Mouse (Mus musculus) lung, adult 18-20 months (tissue): ENCODE measurements around the gene Tnfrsf21.

ENCODE experiments used
- DNase-seq, 2 experiments: peaks; one replicate each; pipeline ENCODE4 v3.0.0; 2022; ENCODE audit warnings: mixed read lengths in 2 of 2

Gene Tnfrsf21

GRCm38 (mm10) chr17:43134991-43135390 is 118.6 kb downstream of the Tnfrsf21 start:
- DNase-seq = no peak

- DNase-seq = peak; percentile 24 to 37
Observed at GRCm38 (mm10) chr17:43135398-43136265, 119.3 kb downstream of the Tnfrsf21 start.

- DNase-seq = no peak
Observed at GRCm38 (mm10) chr17:43136720-43137119, 120.4 kb downstream of the Tnfrsf21 start.

GRCm38 (mm10) chr17:43137838-43138237 is 121.5 kb downstream of the Tnfrsf21 start:
- peak; percentile 56 to 59 for DNase-seq

GRCm38 (mm10) chr17:43138356-43138755 is 122.0 kb downstream of the Tnfrsf21 start:
- peak; percentile 40 to 61 for DNase-seq
